Mouse (Mus musculus) heart, postnatal 14 days (tissue): ENCODE measurements around the gene Nr1i2. TPM values are rescaled to one million over a fixed set of nuclear protein-coding genes. Genes with fewer than 3 reads are reported as not detected.
"Not testable (repeated sequence)": the region's sequence is repeated elsewhere in the genome, so short reads cannot be mapped to it uniquely, and the experiment has no call there.

Experiments
- DNase-seq, 2 experiments: peaks; one replicate each; pipeline ENCODE4 v3.0.0; 2021 to 2022
- intact Hi-C: fragments of 180-260 bp; cut with DNase I; formaldehyde crosslinking; loops from one replicate; pipeline ENCODE4 v1.15.1; 2025
- long read RNA-seq, 2 experiments: library from polyadenylated mRNA; stranded (forward); transcript quantifications; one replicate each; pipeline ENCODE4 v2.0.0; 2021
- total RNA-seq, 2 experiments: library from RNA; stranded (reverse); gene quantifications; 2 replicates each; pipeline ENCODE4 v1.2.3; 2021

Nr1i2 gene
- total RNA-seq = not detected
- long read RNA-seq, experiment 1 = 0 reads
- long read RNA-seq, experiment 2 = 0 reads

DNA sequence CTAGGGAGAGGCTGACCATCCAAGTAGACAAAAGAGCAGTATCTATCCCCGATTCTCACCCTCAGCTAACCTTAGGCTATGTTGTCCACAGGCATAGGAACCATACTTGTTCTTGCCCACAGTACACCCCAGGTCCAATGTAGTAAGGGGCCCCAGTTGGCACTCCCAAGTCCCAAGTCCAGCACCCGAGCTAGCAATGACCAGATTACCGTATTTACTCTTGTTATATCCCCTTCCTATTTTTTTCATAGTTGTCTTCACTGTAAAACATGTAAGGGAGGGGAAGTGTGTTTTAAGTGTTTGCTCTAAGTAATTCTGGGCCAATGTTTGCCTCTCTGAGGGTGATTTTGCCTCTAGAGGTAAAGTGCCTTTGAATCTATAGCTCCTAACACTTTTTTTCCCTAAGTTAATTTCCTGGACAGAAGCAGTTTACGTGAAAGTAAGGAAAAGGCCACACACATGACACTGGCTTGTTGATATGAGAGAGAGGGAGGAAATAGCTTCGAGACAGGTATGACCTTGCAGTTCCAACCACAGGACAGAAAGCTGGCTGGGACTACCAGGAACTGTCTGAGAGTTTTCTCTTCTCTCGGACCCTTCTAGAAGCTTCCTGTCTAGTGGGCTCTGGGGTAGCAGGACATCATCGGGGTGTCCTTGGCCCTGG, at the start of gene Nr1i2:
Gene Nr1i2 (minus strand): TSS at position 140 of the 664 bp plus-strand sequence.
- intact Hi-C loops = no loop called here
- no peak for DNase-seq

GRCm38 (mm10) chr16:38341396-38342324, 47.0 kb upstream of the Nr1i2 start, which contains the start of gene Maats1:
Gene Maats1, minus strand, starts transcription at chr16:38342143.
- intact Hi-C loops = no loop called here
- DNase-seq = peak; percentile 76 to 82

- DNase-seq, intact Hi-C loops: not testable (repeated sequence)
These were observed 43.5 kb upstream of the Nr1i2 start for GRCm38 (mm10) chr16:38338077-38338476.

DNA sequence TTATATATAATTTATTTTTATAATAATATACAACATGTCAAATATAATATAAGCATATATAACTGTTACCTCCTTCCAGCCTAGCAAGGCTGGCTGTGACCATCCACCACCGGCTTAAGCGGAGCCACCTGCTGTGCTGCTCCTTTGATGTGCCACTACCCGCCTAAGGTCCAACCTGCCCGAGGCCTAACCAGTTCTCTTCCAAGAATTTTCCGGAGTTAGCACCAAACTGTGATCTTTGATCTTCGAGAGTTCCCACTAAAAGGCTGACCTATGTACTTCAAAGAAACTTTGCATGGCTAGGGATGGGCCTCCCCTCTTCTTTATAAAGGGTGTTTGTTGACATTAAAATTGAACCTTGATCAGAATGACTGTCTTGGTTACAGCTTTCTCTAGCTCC, 39.8 kb upstream of the Nr1i2 start:
- DNase-seq = no peak
- intact Hi-C loops = no loop called here

DNA sequence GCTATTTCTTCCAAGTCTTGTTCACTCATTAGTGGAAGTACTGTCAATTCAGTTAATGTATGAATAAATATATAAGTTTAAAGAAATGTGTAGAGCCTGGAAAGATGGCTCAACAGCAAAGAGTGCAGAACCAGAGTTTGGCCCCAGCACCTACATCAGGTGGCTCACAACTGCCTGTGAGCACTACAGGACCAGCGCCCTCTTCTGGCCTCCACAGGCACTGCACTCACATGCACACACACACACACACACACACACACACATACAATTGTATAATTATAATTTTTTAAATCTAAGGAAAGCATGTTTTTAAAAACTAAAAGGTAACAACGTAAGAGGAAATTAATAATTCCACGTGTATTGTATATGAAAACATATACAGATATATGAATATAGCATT, 34.7 kb upstream of the Nr1i2 start:
- intact Hi-C loops = no loop called here
- no peak for DNase-seq

GRCm38 (mm10) chr16:38326778-38327397, 32.3 kb upstream of the Nr1i2 start:
- intact Hi-C loops = no loop called here
- no peak for DNase-seq

DNA sequence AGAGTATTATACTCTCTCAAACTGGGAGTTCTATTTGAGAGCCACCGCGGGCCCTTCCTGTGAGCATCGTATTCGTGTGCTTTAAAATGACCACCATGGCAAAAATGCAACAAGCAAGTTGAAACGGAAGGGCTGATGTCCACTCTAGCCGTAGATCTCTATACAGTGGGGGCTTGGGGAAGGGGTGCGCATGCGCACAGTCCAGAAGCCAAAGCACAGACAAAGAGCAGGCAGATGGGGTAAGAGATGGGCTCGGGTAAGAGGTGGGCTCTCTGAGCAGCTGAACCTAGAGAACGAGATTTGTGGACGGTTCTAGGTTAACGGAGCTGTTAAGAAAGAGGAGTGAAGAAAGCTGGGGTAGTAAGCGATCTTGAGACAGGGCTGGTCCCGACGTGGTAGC, 29.7 kb upstream of the Nr1i2 start:
- intact Hi-C loops = no loop called here
- DNase-seq = no peak

GRCm38 (mm10) chr16:38321452-38321935, 26.9 kb upstream of the Nr1i2 start:
- DNase-seq = peak; percentile 17 to 52
- intact Hi-C loops = no loop called here

- DNase-seq = no peak
- intact Hi-C loops = no loop called here
These were observed 24.5 kb upstream of the Nr1i2 start for GRCm38 (mm10) chr16:38319087-38319486.

DNA sequence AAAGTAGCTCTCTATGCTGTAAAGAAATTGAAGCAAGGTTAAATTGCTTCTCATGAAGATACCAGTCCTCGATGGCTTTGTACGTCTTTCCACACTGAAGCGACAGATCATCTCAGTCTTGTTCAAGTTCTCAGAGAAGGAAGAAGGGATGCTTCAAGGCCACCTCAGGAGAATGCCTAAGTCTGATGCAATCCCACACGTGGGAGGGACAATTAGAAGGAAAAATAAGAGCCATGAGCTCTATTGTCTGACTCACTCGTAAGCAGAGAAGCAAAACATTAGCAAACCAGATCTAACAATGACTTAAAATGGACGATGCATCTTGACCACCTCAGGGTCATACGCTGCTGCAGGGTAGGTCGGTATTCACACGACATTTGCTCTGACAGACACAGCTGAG, 23.9 kb upstream of the Nr1i2 start:
- intact Hi-C loops = no loop called here
- DNase-seq = no peak

DNA sequence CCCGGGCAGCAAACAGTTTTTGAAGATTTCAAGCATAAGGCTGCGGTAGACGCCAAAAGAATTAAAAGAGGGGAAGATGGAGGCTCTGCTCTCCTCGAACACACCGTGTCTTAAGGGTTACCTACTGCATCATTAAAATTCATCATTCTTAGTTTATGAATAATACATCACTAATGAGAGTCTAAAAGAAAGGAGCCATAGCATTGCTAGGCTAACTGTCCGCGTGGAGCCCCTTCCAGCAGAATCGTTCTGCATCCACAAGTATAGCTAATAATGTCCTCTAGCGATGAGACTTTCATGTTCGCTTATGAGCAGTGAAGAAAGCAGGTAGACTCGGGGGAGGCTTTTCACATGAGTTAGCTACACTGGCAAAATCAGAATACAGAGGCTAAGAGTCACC, 13.6 kb upstream of the Nr1i2 start:
- intact Hi-C loops = no loop called here
- no peak for DNase-seq

- intact Hi-C loops = no loop called here
- DNase-seq = no peak
These were observed 13.0 kb upstream of the Nr1i2 start for GRCm38 (mm10) chr16:38307651-38308050.

DNA sequence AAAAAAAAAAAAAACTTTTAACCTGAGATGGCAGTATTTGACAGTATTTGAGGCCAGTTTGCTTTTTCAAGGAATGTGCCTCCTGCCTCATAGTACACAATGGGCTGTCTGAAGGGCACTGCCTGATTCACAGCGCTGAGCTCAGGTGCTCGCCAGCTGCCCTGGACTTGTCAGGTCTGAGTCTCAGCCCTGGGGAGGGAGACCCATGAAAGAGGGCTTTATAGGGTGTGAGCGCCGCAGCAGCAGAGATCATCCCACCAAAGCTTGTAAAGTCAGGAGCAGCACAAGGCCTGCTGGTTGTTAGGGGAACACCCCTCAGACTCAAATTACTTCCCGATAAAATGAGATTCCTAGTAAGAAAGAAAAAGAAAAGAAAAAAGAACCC, 12.6 kb upstream of the Nr1i2 start:
- no peak for DNase-seq
- intact Hi-C loops = no loop called here

DNA sequence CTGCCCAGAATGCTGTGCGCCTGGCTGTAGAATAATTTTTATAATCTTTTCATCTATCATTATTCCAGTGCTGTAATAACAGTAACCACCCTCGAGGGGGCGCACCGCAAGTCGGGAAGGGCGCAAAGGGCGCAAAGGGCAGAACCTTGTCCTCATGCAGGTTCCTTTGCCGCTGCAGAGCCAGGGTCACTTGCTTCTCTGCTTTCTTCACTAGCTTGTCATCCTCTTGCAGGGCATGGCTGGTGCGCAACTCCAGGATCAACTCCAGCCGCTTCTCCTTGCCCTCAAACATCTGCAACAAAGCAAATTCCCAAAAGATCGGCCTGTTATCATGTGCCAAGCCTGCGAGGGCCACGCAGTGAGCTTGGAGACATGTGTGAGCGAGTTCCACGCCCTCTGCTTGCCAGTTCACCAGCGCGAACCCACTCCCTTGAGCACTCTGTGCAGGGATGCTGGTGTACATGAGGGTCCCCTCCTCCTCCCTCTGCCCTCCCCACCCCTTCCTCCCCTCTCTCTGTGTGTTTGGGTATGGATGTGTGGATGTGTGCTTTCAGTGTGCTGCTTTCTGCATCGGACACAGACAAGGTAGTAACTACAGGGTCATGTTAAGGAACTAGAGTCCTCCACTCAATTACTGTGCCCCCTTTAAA, 12.1 kb upstream of the Nr1i2 start:
- intact Hi-C loops = no loop called here
- peak in 1 of 2 experiments; percentile 19 for DNase-seq

DNA sequence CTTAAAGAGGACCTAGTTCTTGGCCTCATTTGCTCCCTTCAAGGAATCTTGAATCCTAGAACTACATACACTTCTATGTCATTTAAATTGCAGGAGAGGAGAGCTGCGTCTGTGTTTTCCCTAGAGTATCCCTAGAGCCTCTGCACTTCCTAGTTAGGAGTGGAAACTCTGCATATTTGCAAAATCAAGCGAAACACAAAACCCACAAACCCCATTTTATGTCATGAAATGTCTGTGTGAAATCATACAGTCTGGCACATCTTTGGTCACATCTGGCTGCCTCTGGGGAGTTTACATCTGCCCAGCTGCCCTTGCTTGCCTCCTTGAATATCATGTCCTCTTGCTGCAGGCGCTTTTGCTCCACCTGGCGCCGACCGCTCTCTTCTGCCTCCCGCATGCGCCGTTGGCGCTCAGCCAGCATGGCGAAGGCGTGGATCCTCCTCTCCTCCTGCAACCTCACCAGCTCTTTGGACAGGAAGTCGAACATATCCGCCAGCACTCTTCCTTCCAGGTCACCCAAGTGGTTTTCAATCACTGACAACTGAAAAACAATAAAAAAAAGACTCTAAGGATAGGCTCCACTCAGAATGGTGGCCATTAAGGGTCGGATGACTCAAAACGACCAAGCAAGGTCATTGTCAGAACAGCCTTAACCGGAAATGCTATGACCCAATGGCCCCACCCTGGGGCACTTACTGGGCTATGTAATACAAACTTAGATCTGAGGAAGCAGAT, 10.0 kb upstream of the Nr1i2 start:
- DNase-seq = peak; percentile 34 to 42
- intact Hi-C loops = no loop called here

DNA sequence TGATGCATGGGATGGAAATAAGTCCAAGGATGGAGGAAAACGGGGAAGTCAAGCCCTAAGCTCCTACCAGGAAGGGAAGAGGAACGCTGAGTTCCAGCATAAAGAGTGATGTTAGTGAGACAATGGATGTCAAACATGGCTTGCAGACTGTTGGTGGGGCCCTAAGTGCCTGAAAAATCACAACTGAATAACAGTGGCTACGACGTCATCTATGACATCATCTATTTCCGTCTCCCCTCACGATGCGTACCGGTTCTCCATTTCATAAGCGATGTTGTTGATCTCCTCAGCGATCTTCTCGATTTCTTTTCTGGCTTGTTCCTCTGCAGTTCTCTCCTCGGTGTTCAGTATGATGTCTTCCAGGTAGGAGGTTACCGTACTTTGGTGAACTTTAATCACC, 7.7 kb upstream of the Nr1i2 start:
- intact Hi-C loops = no loop called here
- no peak for DNase-seq

GRCm38 (mm10) chr16:38298410-38298809, 3.8 kb upstream of the Nr1i2 start:
- intact Hi-C loops = no loop called here
- DNase-seq = no peak

DNA sequence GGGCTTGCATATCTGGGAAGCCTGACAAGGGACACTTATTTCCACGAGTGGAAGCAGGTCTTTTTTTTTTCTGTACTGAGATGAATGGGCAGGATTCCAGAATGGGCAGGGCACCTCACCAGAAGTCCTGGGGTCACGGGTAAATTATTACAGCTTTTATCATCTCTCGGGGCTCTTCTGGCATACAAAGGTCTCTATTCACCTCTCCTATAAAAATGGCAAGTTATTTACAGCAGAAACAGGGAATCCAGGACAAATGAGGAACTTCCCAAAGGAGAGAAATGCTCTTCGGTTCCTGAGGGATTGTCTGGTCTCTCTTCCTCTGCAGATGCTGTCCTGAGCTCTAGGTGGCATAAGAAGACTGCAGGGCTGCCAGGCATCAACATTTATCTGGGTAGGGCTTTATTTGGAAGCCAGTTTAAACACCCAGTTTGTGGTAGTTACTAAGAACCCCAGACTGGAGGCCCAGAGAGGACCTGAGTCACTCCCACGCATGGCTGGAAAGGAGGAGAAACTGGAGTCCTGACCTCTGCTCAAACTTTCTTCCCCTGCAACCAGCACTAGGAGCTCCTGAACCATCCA, 816 bp upstream of the Nr1i2 start:
- DNase-seq = peak in 1 of 2 experiments; percentile 11
- intact Hi-C loops = no loop called here

GRCm38 (mm10) chr16:38290151-38290550, 4.5 kb downstream of the Nr1i2 start:
- intact Hi-C loops = no loop called here
- DNase-seq = no peak

DNA sequence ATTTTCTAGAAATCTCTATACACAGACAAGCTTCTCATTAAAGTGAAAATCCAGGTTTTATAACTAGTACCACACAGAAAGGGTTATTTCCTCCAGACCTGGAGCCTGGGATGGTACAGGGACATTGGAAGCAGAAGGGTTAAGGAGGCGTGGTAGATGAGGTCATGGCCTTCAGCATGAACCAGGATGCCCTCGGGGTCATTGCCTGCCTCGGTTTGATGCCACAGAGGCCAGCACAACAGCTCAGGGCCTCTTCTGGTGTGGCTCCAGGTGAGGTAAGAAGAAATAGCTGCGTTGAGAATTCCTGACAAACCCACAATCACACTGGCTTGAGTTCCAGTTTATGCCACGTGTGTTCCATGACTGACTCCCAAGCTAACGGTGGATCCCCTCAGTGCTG, 5.8 kb downstream of the Nr1i2 start:
- DNase-seq = no peak
- intact Hi-C loops = no loop called here
